Mouse (Mus musculus) gonadal fat pad, adult 2 months (tissue): Measurements from ENCODE around the gene Nepro. TPM values are rescaled to one million over a fixed set of nuclear protein-coding genes. Genes with fewer than 3 reads are reported as not detected.

Source experiments
- DNase-seq: peaks from one replicate; pipeline ENCODE4 v3.0.0-alpha.2; 2012; ENCODE audit warnings: low read depth
- polyA plus RNA-seq: library from polyadenylated mRNA; depleted of rRNA; stranded (reverse); fragments of >200 nt; gene quantifications from 2 replicates; pipeline ENCODE4 v1.2.3, GENCODE M21; 2012

The Nepro gene
- polyA plus RNA-seq, 1 experiment = 4.2 TPM

DNA sequence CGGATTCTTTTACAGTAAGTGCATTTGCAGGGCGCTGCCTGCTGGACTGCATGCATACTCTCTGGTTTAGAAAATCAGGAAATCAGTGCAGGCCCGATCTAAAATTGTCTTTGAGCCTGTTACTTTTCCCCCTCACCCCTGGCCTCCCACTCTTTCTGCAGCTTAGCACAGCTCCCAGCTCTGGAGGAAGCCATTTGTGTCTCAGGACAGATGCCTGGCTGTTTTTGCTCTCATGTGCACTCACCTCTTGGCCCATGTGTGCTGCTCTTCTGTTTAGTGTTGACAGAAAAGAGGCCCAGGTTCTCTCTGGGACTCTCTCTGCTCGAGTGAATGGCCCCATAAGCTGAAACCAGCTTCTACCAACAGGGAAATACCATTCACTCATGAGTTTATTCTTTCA lies 20.6 kb upstream of the Nepro start:
- no peak for DNase-seq

DNA sequence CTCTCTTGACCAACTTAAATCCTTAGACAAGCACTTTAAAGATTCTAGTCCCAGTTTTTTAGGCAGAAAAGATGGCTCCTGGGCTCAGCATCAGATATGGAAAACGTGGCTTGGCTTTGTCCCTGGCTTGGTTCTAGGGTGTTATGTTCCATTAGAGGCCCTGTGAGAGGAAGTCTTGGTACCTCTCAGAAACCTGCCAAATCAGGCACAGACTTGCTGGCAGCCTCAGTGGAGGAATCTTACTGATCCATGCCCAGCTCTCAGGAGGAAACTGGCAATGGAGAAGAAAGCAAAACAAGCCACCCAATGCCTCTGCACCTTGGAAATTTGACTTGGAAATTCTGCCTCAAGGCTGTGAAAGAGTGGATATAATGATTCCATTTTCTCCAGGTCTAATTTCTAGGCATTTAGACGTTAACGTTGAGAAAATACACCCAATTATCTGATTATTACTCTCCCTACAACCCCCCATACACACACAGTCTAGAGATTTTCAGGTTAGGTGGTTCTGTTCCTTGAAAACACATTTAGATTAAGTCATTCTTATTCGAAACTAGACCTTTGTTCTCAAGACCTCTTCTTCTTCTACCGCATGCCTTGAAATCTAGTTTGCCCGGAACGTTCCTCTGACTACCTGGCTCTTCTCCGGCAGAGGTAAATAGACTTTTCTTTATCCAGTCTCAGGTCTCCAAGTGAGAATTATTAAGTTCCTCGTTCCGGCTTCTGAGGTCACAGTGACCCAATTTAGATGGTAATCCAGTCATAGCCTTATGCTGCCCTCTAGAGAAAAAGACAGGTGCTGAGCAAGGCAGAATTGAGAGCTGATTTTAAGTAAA lies 7.6 kb upstream of the Nepro start:
- no peak for DNase-seq

GRCm38 (mm10) chr16:44717141-44717634 lies 6.9 kb upstream of the Nepro start:
- DNase-seq = no peak

DNA sequence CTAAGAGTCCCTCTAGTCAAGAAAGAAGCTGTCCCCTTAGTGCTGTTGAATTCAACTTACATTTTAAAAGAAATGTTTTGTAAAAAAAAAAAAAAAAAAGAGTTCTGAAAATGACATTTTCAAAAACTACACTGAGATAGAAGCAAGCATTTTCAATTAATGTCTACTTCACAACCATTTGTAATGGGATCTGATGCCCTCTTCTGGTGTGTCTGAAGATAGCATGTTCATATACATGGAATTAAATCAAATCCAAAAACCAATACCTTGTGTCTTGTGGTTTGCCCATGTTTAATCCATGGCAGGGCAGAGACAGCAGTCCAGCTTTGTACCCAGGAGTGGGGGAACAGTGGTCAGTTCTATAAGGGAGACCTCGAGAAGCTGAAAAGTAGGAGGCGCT lies 6.3 kb upstream of the Nepro start:
- no peak for DNase-seq

GRCm38 (mm10) chr16:44719349-44719748 lies 4.8 kb upstream of the Nepro start:
- DNase-seq = peak; percentile 41

- no peak for DNase-seq
Observed at GRCm38 (mm10) chr16:44720518-44720917, 3.6 kb upstream of the Nepro start.

DNA sequence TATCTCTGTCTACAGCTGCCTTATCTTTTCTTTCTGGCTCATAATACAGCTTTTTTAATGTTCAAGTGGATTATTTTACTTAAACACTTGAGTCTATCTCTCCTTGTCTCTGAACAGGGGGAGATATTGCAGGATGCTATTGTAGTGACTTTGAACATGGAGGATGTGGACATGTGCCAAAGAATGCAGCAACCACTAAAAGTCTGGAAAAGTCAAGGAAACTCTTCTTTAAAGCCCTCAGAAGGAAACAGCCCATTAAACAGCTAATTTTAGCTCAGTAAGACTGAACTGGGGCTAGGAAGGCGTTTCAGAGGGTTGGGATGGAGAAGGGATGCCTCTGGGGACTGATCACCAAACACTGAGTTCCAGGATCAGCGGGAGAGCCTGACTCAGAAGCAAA lies 1.4 kb upstream of the Nepro start:
- no peak for DNase-seq

GRCm38 (mm10) chr16:44724847-44725246 lies 746 bp downstream of the Nepro start:
- no peak for DNase-seq

DNA sequence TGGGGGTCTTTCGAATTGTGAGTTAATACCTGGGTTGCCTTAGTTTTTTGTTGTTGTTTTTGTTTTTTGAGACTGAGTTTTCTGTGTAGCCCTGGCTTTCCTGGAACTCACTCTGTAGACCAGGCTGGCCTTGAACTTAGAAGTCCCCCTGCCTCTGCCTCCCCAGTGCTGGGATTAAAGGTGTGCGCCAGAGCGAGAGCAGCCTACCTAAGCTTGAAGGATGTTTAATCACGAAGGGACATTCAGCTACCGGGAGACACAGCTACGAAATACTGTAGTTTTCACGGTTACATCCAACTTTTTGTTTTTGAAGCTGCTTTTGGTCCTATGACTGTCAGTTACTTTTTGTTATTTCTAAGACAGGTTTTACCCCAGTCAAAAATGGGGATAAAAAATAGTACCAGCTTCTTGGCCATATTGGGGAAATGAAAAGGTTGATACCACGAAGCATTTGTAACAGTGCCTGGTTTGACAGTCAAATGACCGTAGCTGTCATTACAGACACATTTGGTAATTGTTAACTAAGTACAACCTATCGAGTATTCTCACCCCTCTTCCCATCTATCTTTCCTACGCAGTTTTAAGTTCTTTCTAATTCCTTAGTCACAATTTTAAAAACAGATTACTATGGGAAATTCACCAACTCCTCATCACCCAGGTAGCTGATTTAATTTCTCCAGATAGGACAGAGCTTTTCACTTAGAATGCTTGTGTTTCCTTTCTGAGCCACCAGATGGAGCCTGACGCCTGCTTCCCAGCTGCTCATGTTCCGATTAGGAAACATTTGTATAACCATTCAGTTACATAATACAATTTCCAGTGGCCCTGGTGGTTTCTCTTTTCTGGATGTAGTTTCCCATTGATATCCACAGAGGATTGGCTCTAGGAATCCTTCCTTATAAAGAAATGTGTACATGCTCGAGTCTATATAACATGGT lies 1.5 kb downstream of the Nepro start:
- no peak for DNase-seq

DNA sequence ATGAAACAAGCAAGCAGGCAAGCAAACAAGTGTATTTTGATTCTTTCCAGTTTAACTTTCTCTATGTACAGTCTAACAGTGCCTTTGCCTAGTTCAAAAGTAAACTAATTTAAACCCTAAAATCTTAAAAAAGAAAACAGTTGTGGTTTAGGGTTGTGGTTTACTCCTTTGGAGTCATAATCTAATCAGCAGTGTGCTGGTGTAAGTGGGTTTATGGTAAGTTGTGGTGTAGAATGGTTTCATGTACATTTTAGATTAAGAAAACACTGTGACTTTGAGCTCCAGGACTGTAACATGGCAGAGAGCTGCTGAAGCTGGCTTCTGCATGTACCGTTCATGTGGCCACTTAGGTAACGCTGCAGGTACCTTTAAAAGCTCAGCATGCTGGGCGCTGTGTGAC lies 3.4 kb downstream of the Nepro start:
- no peak for DNase-seq

DNA sequence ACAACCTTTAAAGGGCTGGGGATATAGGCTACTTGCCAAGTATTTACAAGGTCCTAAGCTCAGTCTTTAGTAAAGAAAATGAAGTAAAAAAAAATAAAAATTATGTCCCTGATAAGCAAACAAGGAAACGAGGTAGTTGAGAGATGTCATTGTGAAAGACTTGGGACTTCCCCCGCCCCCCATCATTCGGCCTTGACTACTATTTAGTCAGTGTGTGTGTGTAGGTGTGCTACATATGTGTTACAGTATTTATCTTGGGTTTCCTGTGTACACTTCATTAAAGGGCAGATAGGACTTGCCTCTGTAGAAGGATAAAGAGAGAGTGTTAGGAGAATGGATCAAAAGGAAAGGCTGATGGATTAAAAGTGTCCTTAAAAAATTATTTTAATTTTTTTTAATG lies 10.0 kb downstream of the Nepro start:
- DNase-seq = no peak

DNA sequence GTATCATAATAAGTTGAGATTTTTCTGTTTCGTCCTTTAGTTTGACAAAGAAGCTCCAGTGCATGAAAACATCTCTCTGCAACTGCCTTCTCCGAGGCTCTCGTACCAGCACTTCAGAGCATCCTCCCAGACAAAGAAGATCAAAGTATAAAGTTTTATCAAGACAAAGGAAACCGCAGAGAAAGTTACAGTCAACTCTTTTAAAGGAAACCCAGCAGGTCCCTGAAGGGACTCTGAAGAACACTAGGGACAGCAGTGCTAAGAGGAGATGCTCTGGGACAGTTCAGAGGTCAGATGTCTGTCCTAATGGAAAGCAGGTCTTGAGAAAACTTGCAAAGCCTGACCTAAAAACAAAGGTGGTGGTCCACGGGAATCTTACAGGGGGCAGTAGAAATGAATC lies 11.6 kb downstream of the Nepro start:
- no peak for DNase-seq

- no peak for DNase-seq
Observed at GRCm38 (mm10) chr16:44736118-44736517, 12.0 kb downstream of the Nepro start.

DNA sequence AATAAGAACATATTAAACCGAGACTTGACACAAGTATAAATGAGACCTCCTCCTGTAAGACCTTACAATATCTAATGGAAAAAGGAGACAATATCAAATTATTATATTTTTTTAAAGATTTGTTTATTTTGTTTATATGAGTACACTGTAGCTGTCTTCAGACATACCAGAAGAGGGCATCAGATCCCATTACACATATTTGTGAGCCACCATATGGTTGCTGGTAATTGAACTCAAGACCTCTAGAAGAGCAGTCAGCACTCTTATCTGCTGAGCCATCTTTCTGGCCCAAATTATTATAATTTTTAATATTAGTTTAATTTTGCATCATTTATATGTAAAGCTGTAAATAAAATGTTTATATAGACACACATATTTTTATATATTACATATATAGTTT lies 18.7 kb downstream of the Nepro start:
- DNase-seq = no peak

GRCm38 (mm10) chr16:44745471-44745865 lies 21.4 kb downstream of the Nepro start:
- DNase-seq = no peak

DNA sequence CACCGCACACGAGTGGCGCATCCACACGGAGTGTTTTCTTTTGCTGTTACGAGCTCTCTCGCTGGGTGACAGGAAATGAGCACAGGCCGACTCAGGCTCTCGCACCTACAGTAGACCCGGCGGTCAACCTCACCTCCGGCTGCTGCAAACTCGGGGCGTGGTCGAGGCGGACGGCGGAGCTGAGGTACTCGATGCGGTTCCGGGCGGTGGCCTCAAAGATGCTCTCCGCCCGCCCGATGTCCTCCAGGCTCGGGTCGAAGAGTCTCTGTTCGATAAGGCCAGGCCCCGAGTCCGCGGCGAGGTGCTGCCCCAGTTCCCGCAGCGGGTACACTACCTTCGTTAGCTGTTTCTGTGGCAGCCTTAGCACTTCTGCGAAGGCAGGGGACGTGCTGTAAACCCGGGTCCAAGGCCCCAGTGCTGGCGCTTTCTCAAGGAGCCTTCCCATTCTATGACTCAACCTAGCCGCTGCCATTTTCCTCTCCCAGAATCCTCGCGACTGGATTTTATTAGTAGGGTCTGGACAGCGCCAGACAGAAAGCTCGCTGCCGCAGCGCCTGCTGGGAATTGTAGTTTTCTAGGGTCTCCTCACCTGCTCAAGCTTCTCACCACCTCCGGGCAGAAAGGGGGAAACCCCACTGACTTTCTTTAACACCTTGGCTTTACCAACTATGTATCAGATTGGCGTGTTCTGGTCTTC lies 21.9 kb downstream of the Nepro start, which contains the start of gene Gtpbp8:
Gene Gtpbp8 (minus strand): TSS at position 498 of the 697 bp plus-strand sequence.
- DNase-seq = peak; percentile 71

DNA sequence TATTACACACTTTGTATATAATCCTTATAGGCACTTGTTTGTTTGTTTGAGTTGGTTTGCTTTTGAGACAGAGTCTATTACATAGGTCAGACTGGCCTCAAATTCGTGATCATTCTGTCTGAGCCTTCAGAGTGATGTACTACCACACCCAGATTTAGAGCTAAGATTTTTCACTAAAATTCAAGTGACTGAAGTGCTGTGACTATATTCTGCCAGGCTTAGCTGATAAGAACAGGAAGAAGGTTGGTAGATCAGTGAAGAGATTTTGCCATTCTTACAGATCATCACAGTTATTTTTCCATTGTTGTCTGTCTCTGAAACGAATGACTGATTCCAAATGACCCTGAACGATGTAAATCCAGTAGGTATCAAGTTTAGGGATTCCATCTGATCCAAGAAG lies 23.9 kb downstream of the Nepro start:
- no peak for DNase-seq

DNA sequence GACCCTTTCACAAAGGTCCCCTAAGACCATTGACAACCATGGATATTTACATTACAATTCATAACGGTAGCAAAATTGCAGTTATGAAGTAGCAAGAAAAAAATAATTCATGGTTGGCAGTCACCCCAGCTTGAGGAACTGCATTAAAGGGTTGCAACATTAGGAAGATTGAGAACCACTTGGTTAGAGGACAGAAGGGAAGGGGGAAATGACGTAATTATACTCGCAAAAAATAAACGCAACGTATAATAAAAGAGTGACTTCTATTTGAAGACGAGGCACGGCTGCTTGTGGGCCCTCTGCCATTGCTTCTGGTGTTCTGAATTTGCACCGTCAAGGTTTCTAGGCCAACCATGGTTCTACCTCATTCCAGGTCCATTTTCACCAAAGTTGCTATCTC lies 33.6 kb downstream of the Nepro start:
- no peak for DNase-seq

GRCm38 (mm10) chr16:44761811-44762210 lies 37.7 kb downstream of the Nepro start:
- no peak for DNase-seq

- no peak for DNase-seq
Observed at GRCm38 (mm10) chr16:44765555-44766319, 41.6 kb downstream of the Nepro start, which contains the start of gene Cd200r1. Gene Cd200r1, plus strand, starts transcription at chr16:44765736.

DNA sequence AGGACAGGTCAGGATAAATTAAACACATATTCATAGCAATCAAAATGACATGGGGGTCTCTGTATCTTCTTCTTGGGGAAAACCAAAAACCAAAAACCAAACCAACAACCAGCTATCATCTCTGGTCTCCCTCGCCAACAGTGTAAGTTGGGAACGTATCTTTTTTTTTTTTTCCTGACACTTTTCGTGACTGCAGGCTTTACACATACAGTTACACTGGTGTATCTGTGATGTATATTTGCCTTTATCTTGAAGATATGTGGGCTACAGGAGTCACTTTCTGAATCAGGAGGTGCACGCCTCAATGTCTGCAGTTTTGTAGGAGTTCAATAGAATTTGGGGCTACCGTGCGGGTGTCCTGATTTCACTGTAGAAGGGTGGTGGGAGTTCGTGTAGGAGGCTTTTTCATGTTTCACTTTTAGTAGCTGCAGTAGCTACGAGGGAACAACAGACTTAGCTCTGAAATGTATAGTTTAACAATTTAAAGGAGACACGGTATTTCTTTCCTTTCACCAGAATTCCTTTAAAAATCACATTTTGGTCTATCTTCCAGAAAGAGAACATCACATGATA lies 42.3 kb downstream of the Nepro start:
- no peak for DNase-seq
